Mouse (Mus musculus) bone marrow, adult 2 months (tissue): ENCODE results near the gene Agap3.

Source experiments
- CTCF ChIP-seq: fragments of 200-500 bp; IDR thresholded peaks from 2 replicates; pipeline ENCODE4 v1.5.1; 2011; ENCODE audit warnings: low read length, control low read depth; ENCODE audit not compliant: control insufficient read depth, insufficient read depth
- POLR2A ChIP-seq: fragments of 200-500 bp; IDR thresholded peaks from 2 replicates; pipeline ENCODE4 v1.6.1; 2011; ENCODE audit warnings: low read depth, mild to moderate bottlenecking, control low read depth, low read length, borderline replicate concordance; ENCODE audit not compliant: control insufficient read depth

DNA sequence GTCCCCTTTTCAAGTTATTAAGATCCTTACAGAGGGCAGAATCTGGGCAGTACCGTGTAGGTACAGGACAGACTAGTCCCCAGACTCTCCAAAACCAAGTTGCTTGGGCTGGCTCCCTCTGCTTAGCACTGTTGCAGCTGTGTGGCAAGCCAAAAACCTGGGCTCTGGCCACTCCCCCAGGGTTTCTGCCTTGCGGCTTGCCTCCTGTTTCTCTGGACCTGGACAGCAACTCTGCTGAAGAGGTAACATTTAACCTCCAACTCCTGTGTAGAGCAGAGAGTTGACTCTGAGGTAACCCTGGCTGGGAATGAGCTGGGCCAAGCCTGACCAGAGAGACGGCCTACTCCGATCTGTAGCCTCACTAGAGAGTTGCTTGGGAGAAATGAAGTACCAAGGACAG, 50.8 kb downstream of the Agap3 start:
- TF ChIP-seq POLR2A, result no peak
- TF ChIP-seq CTCF, result no peak
